Mouse (Mus musculus) bone marrow macrophage, adult 2 months (primary cell): ENCODE results near the gene Map3k11.

Experiments used
- CTCF ChIP-seq: IDR thresholded peaks from 2 replicates; pipeline ENCODE4 v1.5.1; 2012; ENCODE audit warnings: low read depth, mild to moderate bottlenecking, low read length, moderate library complexity
- POLR2A ChIP-seq: IDR thresholded peaks from 2 replicates; pipeline ENCODE4 v1.6.1; 2012; ENCODE audit warnings: mild to moderate bottlenecking, low read depth, low read length, borderline replicate concordance

- TF ChIP-seq POLR2A (no peak), CTCF (no peak)
These were observed 40.3 kb downstream of the Map3k11 start for GRCm38 (mm10) chr19:5728631-5729443.
